Mouse (Mus musculus) C2C12 (cell line): Measurements from ENCODE around the gene Nrcam. TPM values are rescaled to one million over a fixed set of nuclear protein-coding genes. Genes with fewer than 3 reads are reported as not detected.
A peak's percentile ranks its signal among the peaks of the same experiment; 100 is the strongest.

ENCODE experiments used
- H3K27me3 ChIP-seq: one replicate; pipeline ENCODE4 v1.6.1; 2011; ENCODE audit not compliant: control insufficient read depth, insufficient read depth, insufficient read length
- H3K36me3 ChIP-seq: one replicate; pipeline ENCODE4 v1.6.1; 2011; ENCODE audit not compliant: control insufficient read depth, insufficient read depth
- H3K4me3 ChIP-seq: one replicate; pipeline ENCODE4 v1.5.1; 2011; ENCODE audit warnings: mild to moderate bottlenecking, control low read depth; ENCODE audit not compliant: poor library complexity, insufficient read depth, severe bottlenecking
- H3K79me2 ChIP-seq: one replicate; pipeline ENCODE4 v1.6.1; 2011; ENCODE audit not compliant: control insufficient read depth, insufficient read depth
- H3K79me3 ChIP-seq: one replicate; pipeline ENCODE4 v1.6.1; 2011; ENCODE audit warnings: low read depth, control low read depth
- H3ac ChIP-seq: one replicate; pipeline ENCODE3; 2011; ENCODE audit warnings: low read depth; ENCODE audit not compliant: control insufficient read depth, insufficient read length
- CEBPB ChIP-seq: IDR thresholded peaks from one replicate; pipeline ENCODE4 v1.6.1; 2011; ENCODE audit warnings: low read depth, mild to moderate bottlenecking, control low read depth, moderate library complexity
- CTCF ChIP-seq: IDR thresholded peaks from one replicate; pipeline ENCODE4 v1.5.1; 2011; ENCODE audit not compliant: control insufficient read depth, insufficient read depth, insufficient read length
- FOSL1 ChIP-seq: IDR thresholded peaks from one replicate; pipeline ENCODE4 v1.8.0; 2011; ENCODE audit warnings: mild to moderate bottlenecking, low read length; ENCODE audit not compliant: poor library complexity, insufficient read depth, severe bottlenecking
- MAX ChIP-seq: IDR thresholded peaks from one replicate; pipeline ENCODE4 v1.6.1; 2011; ENCODE audit warnings: mild to moderate bottlenecking, control low read depth
- MYOD1 ChIP-seq: IDR thresholded peaks from one replicate; pipeline ENCODE4 v1.6.1; 2011; ENCODE audit warnings: low read depth; ENCODE audit not compliant: control insufficient read depth, insufficient read length
- MYOG ChIP-seq: IDR thresholded peaks from one replicate; pipeline ENCODE4 v1.6.1; 2011; ENCODE audit not compliant: control insufficient read depth, insufficient read length; ENCODE audit errors: extremely low read depth
- USF1 ChIP-seq: IDR thresholded peaks from one replicate; pipeline ENCODE4 v1.6.1; 2011; ENCODE audit warnings: low read depth, mild to moderate bottlenecking, control low read depth, moderate library complexity
- polyA plus RNA-seq: library from polyadenylated mRNA; unstranded; fragments of >200 nt; fragmentation: generic; extraction: Trizol; gene quantifications from one replicate; pipeline ENCODE4 v1.2.1, GENCODE M21; 2012; ENCODE audit warnings: missing spikeins

Nrcam gene
- polyA plus RNA-seq, 1 experiment = 0.12 TPM

DNA sequence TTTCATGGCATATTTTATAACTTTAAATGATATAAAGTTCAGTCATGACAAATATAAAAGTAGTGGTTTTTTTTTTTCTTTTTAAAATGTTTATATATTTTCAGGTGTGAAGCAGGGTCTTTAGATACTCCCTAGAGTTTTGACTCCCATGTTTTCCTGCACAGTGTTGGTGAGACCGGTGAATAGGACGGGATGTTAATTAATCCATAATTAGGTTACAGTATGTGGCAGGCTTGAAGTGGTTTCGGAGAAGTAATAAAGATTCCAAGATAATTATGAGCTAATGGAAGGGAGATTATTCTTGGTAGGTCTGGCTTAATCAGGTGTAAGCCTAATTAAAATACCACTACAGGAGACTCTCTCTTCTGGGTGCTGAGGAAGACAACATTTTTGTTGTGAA is 17.5 kb downstream of the Nrcam start:
- no peaks in the 10 kb centered on the region for H3K27me3 ChIP-seq

DNA sequence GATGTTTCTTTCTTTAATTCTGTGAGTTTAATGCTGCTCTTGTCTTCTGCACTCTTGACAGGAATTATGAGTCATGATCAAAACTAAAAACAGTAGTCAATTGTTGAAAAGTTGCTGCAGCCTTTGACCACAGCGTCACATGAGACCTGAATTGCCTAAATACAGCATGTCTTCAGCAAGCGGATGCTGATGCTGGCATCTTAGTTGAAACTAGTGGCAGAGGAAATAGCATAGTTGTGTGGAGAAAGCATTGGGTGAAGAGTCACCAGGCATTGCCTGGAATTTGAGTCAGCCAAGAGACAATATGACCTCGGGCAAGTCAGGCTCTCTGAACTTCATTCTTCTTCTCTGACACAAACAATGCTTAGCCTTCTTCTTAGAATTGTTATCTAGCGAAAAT is 26.4 kb downstream of the Nrcam start:
- TF ChIP-seq MYOD1 (no peak), CEBPB (no peak), CTCF (no peak), MAX (no peak), FOSL1 (no peak), MYOG (no peak), USF1 (no peak)
- H3K36me3 ChIP-seq = no peaks in the 10 kb centered on the region
- no peaks in the 10 kb centered on the region for H3K79me2 ChIP-seq
- H3ac ChIP-seq = no peak overlapping the region
- no peaks in the 10 kb centered on the region for H3K79me3 ChIP-seq
- H3K27me3 ChIP-seq = no peaks in the 10 kb centered on the region
- no peak overlapping the region for H3K4me3 ChIP-seq

More for the DNA sequence above, 17.5 kb downstream of the Nrcam start:
- Histone ChIP-seq H3K79me2 (no peaks in the 10 kb centered on the region), H3K4me3 (no peak overlapping the region), H3K36me3 (no peaks in the 10 kb centered on the region), H3ac (no peak overlapping the region), H3K79me3 (no peaks in the 10 kb centered on the region)
- TF ChIP-seq FOSL1 = no peak

DNA sequence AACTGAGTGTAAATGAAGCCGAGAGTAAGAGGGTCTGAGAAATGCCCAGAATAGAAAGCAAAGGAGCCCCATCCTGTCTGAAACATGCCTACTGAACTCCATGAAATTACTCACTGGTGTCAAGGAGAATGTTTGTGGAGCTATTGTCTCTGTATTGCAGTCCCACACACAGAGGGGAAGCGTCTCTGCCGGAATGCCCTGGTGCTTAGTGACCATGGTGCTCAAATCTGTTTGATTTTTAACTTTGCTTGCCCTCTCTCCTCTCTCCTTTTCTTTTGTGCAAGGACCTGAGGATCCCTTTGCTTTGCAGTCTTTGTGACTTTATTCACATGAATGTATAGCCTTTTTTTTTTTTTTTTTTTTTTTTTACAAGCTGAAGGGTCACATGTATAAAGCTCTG is 28.8 kb downstream of the Nrcam start:
- no peaks in the 10 kb centered on the region for H3K79me3 ChIP-seq
- H3K27me3 ChIP-seq = no peaks in the 10 kb centered on the region
- TF ChIP-seq CTCF (no peak), FOSL1 (no peak), MYOG (no peak), MYOD1 (no peak), USF1 (no peak), CEBPB (no peak), MAX (no peak)
- no peak overlapping the region for H3ac ChIP-seq
- H3K4me3 ChIP-seq = no peak overlapping the region
- H3K79me2 ChIP-seq = no peaks in the 10 kb centered on the region
- H3K36me3 ChIP-seq = no peaks in the 10 kb centered on the region

DNA sequence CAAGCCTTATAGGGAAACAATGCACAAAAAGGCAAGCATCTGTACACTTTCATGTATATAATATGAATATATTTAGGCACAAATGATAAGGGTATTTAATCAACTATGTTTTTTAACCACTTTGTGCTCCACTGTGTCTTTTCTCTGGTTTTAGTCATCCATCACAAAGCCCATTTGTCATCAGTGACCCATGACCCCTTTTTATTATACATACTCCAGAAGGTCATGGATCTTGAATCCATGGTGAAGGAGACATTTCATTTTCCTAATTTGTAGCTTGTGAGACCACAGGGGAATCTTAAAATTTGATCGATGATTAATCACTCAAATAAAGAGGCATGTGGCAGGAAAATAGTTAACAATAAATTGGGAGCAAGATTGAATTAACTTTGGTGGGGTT is 29.2 kb downstream of the Nrcam start:
- Histone ChIP-seq H3K79me2 (no peaks in the 10 kb centered on the region), H3K4me3 (no peak overlapping the region), H3K79me3 (no peaks in the 10 kb centered on the region), H3ac (no peak overlapping the region), H3K27me3 (no peaks in the 10 kb centered on the region), H3K36me3 (no peaks in the 10 kb centered on the region)
- TF ChIP-seq MAX = no peak

DNA sequence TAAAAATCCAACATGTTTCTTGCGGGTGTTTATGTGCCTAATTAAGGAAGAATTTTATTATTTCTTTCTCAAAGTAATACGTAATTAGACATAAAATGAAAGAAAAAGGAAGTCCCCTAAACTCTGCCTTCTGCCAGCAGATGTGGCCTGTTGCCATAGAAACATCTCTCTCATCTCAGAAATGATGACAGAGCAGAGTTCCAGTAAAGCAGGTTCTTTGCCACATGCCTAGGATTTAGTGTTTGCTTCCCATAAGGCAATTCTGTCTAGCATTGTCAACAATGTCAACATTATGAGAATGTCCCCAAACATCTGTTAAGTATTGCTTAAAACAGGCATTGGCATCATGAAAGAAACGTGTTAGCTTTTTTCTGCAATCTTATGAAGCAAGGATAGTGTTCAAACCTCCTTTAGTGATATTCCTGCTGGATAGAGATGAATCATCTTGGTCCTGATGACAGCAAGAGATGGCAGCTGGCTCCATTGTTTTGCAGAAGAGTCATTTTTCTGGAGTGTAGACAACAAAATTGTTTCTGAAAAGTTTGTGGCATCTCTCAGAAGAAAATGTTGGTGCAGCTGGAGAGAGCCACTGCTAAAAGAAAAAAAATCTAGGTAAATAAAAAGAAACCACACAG is 42.5 kb downstream of the Nrcam start:
- no peak for TF ChIP-seq MAX
- no peak for TF ChIP-seq MYOG
- no peak for TF ChIP-seq FOSL1
- TF ChIP-seq MYOD1 = peak; percentile 46
- no peak for TF ChIP-seq USF1
- no peak for TF ChIP-seq CTCF
- no peak for TF ChIP-seq CEBPB
- Histone ChIP-seq H3K79me3 (no peaks in the 10 kb centered on the region), H3K27me3 (peaks cover 3% of the 10 kb centered on the region), H3ac (no peak overlapping the region), H3K36me3 (no peaks in the 10 kb centered on the region), H3K4me3 (no peak overlapping the region), H3K79me2 (no peaks in the 10 kb centered on the region)

DNA sequence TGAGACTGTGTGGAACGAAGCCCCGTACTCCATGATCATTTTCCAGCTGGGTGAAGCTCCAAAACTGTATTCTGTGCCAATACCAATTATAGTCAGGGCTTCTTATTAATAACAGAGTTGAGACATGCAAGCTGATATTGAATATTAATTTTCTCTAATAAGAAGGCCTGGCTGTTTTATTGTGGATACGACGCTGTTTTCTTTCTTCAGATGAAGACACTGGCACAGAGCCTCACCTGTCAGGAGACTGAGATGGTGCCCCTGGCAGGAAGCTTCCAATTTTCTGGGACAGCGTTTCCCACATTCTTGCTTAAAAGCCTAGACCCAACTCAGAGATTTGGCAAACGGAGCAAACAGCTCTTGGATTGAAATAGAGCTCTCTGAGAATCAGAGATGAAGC is 47.3 kb downstream of the Nrcam start:
- H3K79me3 ChIP-seq = no peaks in the 10 kb centered on the region
- H3K27me3 ChIP-seq = peaks cover 3% of the 10 kb centered on the region
- no peak overlapping the region for H3K4me3 ChIP-seq
- H3K36me3 ChIP-seq = no peaks in the 10 kb centered on the region
- TF ChIP-seq MYOD1 (no peak), USF1 (no peak), MYOG (no peak), CTCF (no peak), FOSL1 (no peak), MAX (no peak), CEBPB (no peak)
- H3ac ChIP-seq = no peak overlapping the region
- no peaks in the 10 kb centered on the region for H3K79me2 ChIP-seq
